Mouse (Mus musculus) cerebellum, adult (tissue): ENCODE data around the gene Ada.

ENCODE experiments used
- ATAC-seq: cut with Nextera tagmentation; 2 replicates; pipeline ENCODE4 v1.9.2; 2017; ENCODE audit warnings: mild to moderate bottlenecking, moderate library complexity, mixed read lengths; ENCODE audit not compliant: insufficient number of reproducible peaks, low FRiP score, low TSS enrichment

Ada gene

DNA sequence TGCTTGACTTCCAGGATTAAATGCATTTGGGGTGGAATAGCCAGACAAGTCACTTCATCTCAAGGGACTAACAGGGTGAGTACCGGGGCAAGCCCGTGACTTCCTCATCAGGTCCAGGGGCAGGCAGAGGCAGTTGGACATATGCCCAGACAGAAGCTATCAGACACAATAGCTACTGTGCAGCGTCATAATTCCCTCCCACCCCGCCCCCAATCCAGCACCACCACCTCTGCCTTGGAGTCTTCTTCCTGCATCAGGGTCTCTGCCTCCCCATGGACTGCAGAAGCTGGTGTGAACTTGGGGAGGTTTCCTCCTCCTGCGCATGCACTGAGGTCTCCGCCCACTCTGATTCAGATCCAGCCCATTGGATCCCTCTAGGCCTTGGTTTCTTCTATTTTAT lies 14.1 kb downstream of the Ada start:
- no peak for ATAC-seq

DNA sequence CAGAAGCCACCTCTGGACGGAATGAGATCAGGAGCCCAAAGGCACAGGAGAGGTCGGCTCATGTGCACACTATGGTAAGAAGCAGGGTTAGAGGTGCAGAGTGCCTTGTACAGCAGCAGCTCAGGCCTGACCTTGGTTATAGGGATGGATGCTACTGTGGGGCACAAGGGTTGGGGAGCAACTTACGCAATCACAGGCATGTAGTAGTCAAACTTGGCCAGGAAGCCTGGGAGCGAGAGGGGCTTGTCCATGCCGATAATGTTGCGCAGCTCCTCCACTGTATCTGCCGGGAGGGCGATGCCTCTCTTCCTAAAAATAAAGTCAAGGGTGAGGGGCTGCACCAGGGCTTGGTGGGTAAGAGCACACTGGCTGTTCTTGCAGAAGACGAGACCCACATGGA lies 14.9 kb downstream of the Ada start:
- ATAC-seq = no peak

DNA sequence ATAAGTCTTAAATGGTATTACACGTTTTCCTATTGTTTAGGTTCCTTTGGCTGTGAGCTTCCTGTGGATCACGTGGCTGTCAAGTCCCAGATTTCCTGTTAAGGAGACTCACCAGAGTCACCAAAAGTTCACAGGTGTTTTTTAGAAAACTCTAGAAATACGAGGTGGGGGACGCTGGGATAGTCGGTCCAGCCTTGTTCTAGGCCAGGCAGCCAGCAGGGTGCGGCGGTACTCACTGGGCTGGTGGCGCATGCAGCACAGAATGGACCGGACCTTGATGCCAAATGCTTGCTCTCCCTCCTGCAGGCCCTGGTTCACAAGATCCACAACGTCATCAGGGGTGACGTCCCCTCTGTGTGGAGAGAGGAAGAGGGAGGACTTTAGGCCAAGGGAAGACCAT lies 18.0 kb downstream of the Ada start:
- ATAC-seq = no peak

DNA sequence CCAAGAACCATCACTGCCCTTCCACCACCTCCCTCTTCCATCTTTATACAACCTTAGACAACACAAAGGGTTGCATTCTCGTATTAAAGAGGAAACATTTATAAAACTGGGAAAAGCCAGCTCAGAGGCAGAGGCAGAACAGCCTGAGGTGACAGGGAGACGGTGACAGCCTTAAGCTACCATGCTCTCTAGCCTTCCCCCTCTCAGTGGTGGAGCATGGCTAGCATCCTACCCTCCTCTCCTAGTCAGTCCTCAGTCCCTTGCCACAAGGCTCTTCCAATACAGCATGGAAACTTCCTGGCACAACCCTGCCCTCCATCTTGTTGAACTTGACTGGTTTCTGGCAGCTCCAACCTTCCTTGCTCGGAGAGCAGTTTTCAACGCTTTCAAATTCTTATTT lies 21.7 kb downstream of the Ada start:
- ATAC-seq = no peak

DNA sequence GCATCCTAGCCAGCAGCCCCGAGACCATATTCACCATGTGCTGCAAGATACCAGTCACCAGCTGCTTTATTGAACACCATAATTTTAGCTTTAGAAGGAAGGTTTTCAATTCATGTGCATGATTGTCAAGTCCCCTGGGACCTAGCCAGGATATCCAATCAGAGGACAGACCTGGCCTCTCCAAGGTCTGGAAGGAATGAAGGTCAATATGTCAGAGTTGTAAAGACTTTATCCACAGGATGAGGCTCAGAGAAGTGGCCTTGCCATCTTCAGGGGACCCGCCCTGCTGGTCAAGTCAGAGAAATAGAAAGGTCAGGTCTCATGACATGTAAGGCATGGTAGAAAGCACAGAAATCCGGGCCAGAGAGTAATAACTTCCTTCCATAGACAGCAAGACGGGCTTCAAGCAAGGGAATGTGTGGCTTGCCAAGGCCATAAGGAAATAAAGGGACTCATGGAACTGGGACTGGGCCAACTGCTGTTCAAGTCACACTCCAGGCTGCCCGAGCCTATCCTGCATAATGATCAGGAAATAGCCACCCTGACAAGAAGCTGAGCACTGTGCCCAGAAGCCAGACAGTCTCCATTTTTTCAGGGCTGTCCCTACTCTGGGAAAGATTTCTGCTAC lies 23.2 kb downstream of the Ada start:
- no peak for ATAC-seq

DNA sequence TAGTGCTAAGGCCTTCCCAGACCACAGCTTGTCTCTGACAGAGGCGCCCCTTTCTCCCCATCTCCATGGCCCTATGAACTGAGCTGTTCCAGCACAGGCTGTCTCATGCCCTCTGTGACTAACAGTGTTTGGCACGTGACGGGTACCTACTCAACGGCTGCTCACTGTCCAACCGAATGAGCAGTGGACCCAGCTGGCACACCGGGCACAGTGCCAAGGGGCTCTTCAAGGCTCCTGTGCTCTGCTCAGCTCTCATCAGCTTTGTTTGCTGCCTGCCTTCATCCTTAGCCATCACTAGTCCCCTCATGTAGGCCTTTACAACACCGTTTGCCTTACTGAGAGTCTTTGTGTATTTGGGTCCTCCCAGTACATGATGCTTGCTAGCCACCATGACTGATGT lies 27.5 kb downstream of the Ada start:
- ATAC-seq = peak; percentile 45

DNA sequence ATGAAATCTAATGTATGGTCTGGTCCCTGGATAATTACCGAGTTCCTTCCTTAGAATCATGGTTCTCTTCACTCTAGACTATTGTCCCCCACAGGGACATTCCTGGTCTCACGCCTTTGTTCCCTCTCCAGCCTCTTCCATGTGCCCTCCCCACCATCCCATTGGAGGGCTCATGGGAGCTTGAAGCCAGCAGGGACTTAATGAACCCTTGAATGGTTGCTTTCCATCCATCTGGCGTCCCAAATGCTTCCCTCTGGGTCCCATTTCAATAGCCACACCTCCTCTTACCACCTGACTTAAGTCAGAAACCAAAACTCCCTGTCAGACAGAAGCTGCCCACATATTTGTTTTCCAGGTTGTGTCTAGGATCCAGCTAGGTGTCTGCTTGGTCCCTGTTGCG lies 30.4 kb downstream of the Ada start:
- ATAC-seq = peak; percentile 36; the same call in 1 of the 2 replicates

DNA sequence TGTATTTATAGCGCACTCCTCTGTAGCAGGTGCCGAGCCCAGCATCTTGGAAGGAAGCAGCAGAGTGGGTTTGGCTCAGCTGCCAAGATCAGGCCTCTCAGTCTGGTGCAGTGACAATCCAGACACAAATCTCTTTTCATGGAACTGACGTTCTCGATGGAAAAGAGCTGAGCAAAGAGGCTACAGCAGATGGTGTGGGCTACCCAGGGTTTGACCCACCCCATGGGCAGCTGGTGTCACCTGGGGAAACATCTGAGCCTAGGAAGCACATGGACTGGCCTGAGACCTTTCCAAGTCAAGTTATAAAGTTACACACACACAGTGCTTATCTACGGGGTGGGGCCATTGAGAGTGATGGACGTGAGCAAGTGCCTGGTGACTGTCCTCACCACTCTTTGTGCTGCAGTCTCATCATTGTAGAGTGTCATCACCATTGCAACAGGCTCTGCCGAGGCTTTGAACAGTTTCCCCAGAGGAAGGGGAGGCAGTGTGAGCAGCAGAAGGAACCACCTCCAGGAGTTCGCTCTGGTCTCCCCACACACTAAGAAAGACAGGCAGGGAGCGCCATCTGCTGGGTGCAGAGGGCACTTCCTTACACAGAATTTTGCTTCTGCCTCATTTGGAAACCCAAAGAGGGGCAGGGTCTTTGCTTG lies 31.0 kb downstream of the Ada start:
- ATAC-seq = peak; percentile 73

DNA sequence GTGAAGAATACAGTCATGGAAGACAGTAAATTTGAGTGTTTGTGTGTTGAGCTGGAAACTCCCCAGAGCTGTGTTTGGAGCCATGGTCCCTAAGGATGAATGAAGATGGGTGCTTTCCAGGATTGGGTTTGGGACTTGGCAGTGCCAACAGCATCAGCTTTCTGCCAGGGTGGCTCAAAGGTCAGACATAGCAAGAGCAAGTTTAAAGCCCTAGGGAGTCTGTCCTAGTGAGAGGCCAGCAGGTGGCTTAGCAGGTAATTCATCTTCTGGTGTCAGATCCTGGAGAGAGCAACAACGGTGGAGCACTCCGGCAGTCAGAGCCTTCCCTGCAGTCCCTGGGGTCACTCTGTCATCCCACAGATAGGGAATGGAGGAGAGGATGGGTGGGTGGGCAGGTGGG lies 31.5 kb downstream of the Ada start:
- no peak for ATAC-seq

DNA sequence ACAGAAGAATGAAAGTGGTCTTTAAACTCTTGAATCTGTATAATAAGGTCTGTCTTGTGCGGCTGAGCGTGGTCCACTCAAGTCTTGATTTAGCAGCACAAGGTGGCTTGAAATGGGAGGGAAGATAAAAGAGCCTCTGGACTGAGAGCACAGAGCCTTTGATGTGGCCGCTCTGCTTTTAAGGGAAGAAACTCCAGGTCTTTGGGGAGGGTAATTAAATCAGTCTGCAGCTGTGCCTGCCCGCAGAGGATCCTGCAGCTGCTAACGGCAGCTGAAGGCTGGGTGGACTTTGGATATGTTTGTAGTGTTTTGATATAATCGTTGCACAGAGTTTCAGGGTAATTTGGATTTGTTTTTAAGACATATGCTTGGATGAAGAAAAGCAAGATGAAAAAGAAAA lies 33.2 kb downstream of the Ada start:
- ATAC-seq = no peak

DNA sequence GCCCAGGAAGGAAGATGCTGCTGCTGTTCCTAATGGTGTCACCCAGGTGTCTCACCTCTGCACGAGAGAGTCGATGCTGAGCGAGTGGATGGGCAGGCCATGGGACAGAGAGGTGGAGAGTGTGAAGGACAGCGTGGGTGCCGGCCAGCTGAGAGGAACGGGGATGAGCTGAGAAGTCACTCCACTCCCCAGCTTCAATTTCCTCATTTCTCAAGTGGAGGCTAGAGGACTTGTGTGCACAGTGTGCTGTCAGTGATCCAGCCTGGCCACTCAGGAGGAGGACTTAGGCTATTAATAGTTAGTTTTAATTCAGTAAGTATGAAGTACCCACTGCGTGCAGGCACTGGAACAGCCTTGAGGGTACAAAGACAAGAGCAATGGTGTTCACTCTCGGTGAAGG lies 33.6 kb downstream of the Ada start:
- ATAC-seq = no peak

DNA sequence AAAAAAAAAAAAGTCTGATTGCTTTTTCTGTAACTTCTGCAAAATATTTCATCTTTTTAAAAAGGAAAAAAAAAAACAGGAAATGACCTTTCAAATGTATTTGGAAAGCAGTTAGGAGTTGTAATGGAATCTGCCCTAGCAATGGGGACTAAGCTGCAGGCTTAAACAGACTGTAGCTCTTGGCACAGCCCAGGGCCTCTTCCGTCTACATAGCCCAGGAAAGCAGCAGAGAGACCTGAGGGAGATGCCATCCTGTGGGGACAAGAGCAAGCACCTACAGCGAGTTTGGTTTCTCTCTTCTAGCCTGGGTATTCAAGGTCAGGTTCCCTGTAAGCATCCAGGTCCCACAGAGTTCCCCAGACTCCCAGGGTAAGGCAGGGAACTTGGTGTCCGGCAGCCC lies 36.7 kb downstream of the Ada start:
- ATAC-seq = no peak

DNA sequence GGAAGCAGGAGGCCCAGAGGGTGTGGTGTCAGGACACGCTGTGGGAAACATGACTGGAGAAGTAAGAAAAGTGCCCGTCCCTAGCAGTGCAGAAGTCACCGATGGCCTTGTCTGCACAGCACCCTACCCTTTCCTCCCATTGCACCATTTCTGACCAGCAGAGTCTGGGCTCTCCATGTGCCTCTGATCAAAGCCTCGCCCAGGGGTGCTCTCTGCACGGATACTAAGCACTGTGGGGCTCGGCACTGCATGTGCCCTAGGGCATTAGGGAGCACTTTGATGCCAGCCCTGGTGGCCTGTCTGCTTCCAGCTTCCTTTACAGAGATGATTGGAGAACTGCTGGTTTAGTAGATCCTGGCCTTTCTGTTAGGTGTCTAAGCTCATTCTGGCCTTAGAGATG lies 37.2 kb downstream of the Ada start:
- ATAC-seq = no peak

DNA sequence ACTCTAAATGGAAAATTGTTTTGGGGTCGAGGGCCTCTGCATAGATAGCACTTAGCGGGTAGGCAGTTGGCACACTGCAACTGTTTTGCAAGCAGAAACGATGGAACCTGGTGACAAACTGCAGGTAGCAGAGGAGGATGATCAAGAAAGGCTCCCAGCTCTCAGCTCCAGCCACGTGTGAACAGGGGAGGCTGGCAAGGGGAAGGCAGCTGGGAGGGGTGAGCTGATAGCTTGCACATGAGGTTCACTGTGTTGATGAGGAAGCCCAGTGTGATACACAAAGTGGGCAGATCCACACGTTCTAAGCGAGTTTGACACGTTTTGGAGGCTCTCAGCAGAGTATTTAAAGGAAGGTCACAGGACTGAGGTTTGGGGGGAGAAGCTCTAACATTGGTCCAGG lies 37.6 kb downstream of the Ada start:
- ATAC-seq = no peak

DNA sequence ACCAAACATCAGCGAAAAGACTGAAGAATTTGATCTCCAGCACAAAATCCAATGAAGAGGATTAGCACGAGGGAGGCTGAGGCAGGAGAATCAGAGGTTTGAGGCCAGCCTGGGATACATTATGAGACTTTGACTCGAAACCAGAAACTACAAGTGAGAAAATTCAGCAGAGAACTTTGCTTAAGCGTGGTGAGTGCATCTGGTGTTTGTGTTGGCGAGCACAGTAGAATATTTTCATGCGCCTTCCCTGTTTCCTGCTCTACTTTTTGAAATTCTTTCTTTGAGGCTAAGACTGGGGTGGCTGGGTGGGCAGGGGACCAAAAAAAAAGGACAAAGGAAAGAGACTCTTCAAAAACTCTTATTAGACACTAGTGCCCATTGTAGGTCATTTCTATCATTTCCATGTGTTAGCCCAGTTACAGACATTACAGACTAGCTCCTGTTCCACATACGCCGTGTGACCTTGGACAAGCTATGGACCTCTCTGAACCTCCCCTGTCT lies 38.6 kb downstream of the Ada start:
- ATAC-seq = no peak

DNA sequence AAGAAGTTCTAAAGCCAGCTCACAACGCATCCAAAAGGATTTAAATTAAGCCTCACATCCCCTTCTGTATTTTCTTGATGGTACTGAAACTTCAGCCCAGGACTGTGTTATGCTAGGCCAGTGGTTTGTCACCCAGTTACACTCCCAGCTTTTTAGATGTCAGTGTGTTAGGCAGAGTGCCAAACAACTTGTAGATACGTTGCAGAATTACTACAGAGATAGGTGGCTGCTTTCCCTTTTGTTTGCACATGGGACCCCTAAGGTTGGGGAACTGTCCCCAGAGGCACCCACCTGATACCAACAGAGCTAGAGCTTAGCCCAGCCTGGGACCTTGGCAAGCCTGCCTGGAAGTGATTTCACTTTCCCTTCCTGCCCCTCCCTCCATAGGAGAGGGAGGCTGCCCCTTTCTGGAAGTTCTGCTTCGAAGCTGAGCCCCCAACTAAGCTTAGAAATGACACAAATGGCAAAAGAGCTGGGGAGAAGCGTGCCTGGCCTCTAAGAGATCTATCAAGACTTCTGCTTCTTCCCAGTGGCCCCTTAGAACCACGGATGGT lies 39.4 kb downstream of the Ada start:
- ATAC-seq = no peak

DNA sequence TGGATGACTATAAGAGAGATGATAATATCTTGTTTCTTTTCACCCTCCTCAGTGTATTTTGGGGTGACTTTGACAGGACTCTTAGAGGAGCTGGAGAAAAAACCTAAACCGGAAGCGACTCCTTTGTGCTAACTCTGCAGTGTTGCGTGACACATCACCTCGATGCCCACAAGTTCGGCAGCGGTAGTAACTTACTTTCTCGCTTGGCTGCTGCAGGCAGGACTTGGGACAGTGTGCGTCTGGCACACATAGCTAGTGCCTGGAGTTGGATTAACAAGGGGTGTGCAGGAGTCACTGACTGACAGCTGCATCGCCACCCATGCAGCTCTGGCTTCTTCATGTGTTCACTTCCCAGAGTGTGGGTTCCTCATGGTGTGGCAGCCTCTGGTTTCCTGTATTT lies 40.0 kb downstream of the Ada start:
- no peak for ATAC-seq

DNA sequence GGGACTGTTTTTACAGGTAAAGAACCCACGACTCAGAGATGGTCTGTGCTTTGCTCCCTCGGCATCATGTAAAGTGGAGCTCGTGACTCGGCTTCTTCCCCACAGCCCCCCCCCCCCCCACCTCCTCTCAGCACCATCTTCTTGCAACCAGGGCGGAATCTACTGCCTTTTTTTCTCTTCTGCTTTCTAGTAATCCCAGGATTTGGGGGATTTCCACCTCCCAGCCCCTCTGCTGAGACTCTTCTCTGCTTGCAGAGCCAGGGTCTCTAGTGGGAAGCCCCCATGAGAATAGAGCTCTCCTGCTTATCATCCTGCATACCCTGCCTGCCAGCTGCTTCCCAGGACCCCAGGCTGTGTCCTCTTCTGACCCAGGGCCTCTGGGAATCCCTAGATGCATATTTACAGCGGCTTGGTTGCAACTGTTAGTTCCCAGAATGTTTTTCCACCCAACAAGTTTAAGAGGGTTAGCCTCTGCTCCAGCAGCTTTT lies 41.2 kb downstream of the Ada start:
- no peak for ATAC-seq

DNA sequence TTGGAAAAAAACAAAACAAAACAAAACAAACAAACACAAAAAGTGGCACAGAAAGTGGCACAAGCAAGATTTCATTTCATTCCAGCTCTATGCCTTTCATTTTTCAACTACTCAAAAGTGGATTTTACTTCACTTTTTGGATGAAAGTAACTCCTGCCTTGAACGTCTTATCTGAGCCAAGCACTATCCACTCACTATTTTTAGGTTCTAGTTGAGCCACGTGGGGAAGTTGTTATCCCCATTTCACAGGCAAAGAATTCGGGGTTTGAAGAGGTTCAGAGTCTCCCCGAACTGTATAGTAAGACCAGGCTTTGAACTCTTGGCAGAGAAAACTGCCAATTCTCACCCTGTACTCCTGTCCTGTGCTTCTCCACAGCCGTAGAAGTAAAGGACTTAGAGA lies 41.7 kb downstream of the Ada start:
- ATAC-seq = no peak

DNA sequence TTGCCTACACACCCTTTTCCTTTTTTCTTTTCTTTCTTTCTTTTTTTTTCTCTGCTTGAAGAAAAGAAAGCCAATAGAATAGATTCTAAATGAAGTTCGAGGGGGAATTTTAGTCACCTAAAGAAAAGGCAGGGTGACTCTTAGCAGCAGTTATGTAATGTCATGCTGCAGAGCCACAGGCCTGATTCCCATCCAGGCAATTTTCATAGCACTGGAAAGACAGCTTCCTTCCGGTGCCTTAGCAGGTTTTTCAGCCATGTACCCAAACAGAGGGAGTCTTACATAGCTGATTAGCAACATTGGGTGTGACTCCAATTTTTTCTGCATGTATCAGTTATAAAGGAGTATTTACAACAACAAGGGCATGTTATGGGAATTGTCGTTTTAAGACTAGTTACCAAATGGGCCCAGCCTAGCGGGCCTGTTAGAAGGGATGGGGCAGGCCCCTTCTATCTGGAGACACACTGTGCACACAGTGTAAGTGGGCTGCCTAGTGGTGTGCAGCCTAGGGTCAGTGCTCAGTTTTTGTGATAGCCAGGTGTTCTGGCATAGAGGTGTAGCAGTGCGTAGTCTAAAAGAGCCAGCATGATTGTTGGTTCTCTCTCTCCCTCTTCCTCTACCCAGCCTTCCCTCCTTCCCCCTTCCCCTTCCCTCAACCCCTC lies 46.3 kb downstream of the Ada start:
- ATAC-seq = no peak

DNA sequence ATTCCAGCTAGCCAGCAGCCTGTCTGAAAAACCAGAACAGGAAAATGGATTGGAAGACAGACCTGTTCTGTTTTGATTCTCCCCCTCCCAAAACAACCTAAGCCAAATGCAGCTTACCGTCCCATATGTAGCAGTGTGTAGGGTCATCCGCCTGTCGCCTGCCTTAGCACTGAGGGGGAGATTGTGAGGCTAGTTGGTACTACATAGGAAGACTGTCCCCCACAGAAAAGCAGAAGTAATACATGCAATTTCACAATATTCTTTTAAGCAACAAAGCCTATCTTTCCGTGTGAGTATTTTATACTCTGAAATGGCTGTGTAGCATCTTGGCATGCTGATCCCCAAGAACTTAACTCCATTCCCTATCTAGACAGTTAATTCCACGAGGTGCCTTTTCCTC lies 47.1 kb downstream of the Ada start:
- no peak for ATAC-seq
